Mouse (Mus musculus) bone marrow macrophage, adult 2 months (primary cell): ENCODE measurements around the gene Thnsl1. TPM values are rescaled to one million over a fixed set of nuclear protein-coding genes. Genes with fewer than 3 reads are reported as not detected.
"Not testable (repeated sequence)": the region's sequence is repeated elsewhere in the genome, so short reads cannot be mapped to it uniquely, and the experiment has no call there.

ENCODE experiments used
- H3K27ac ChIP-seq: 2 replicates; pipeline ENCODE4 v1.5.1; 2012; ENCODE audit warnings: low read depth, low read length; ENCODE audit not compliant: insufficient read depth
- H3K4me1 ChIP-seq: 2 replicates; pipeline ENCODE4 v1.6.1; 2012; ENCODE audit warnings: low read length; ENCODE audit not compliant: control insufficient read depth, insufficient read depth
- H3K4me3 ChIP-seq: 2 replicates; pipeline ENCODE4 v1.5.1; 2012; ENCODE audit warnings: mild to moderate bottlenecking, low read length, moderate library complexity; ENCODE audit not compliant: insufficient read depth
- CTCF ChIP-seq: IDR thresholded peaks from 2 replicates; pipeline ENCODE4 v1.5.1; 2012; ENCODE audit warnings: low read depth, mild to moderate bottlenecking, low read length, moderate library complexity
- POLR2A ChIP-seq: IDR thresholded peaks from 2 replicates; pipeline ENCODE4 v1.6.1; 2012; ENCODE audit warnings: mild to moderate bottlenecking, low read depth, low read length, borderline replicate concordance
- polyA plus RNA-seq: library from polyadenylated mRNA; stranded (reverse); fragments of >200 nt; gene quantifications from 2 replicates; pipeline ENCODE4 v1.2.4, GENCODE M21; 2012; ENCODE audit not compliant: missing spikeins, insufficient read depth, insufficient read length

The Thnsl1 gene
- polyA plus RNA-seq, 1 experiment: 5.1 TPM

GRCm38 (mm10) chr2:21234871-21235648, 29.5 kb downstream of the Thnsl1 start:
- H3K4me1 ChIP-seq: peaks cover 6% of the 10 kb centered on the region; the same call in 1 of the 2 replicates
- TF ChIP-seq CTCF: no peak
- TF ChIP-seq POLR2A: no peak
- H3K27ac ChIP-seq: no peak overlapping the region
- no peak overlapping the region for H3K4me3 ChIP-seq

GRCm38 (mm10) chr2:21235844-21236386, 30.4 kb downstream of the Thnsl1 start:
- H3K4me1 ChIP-seq: peaks cover 6% of the 10 kb centered on the region; the same call in 1 of the 2 replicates
- no peak overlapping the region for H3K27ac ChIP-seq
- TF ChIP-seq POLR2A: no peak
- no peak overlapping the region for H3K4me3 ChIP-seq

GRCm38 (mm10) chr2:21236846-21237245, 31.3 kb downstream of the Thnsl1 start:
- Histone ChIP-seq H3K27ac (no peak overlapping the region), H3K4me1 (peaks cover 6% of the 10 kb centered on the region; the same call in 1 of the 2 replicates), H3K4me3 (no peak overlapping the region)
- TF ChIP-seq POLR2A: no peak
- TF ChIP-seq CTCF: no peak

- not testable (repeated sequence) for H3K27ac ChIP-seq, H3K4me3 ChIP-seq
These were observed 38.6 kb downstream of the Thnsl1 start for GRCm38 (mm10) chr2:21244104-21244503.

GRCm38 (mm10) chr2:21244986-21245385, 39.5 kb downstream of the Thnsl1 start:
- H3K4me3 ChIP-seq: no peak overlapping the region
- no peak overlapping the region for H3K27ac ChIP-seq
- no peak for TF ChIP-seq CTCF
- no peak for TF ChIP-seq POLR2A
- H3K4me1 ChIP-seq: no peaks in the 10 kb centered on the region

More at GRCm38 (mm10) chr2:21244104-21244503, 38.6 kb downstream of the Thnsl1 start:
- not testable (repeated sequence) for H3K4me1 ChIP-seq

- H3K4me3 ChIP-seq: no peak overlapping the region
- no peak overlapping the region for H3K27ac ChIP-seq
- TF ChIP-seq POLR2A (no peak), CTCF (no peak)
- no peaks in the 10 kb centered on the region for H3K4me1 ChIP-seq
These were observed 40.1 kb downstream of the Thnsl1 start for GRCm38 (mm10) chr2:21245477-21246102.

- Histone ChIP-seq H3K4me3 (no peak overlapping the region), H3K27ac (no peak overlapping the region), H3K4me1 (no peaks in the 10 kb centered on the region)
- TF ChIP-seq POLR2A: no peak
- no peak for TF ChIP-seq CTCF
These were observed 48.1 kb downstream of the Thnsl1 start for GRCm38 (mm10) chr2:21253644-21254043.

GRCm38 (mm10) chr2:21254308-21254707, 48.8 kb downstream of the Thnsl1 start:
- Histone ChIP-seq H3K4me1 (no peaks in the 10 kb centered on the region), H3K4me3 (no peak overlapping the region), H3K27ac (no peak overlapping the region)
- TF ChIP-seq CTCF (no peak), POLR2A (no peak)

- Histone ChIP-seq H3K4me1 (no peaks in the 10 kb centered on the region), H3K4me3 (no peak overlapping the region), H3K27ac (no peak overlapping the region)
- TF ChIP-seq POLR2A: no peak
- TF ChIP-seq CTCF: no peak
These were observed 52.8 kb downstream of the Thnsl1 start for GRCm38 (mm10) chr2:21258281-21258680.

GRCm38 (mm10) chr2:21259081-21259480, 53.6 kb downstream of the Thnsl1 start:
- TF ChIP-seq CTCF (no peak), POLR2A (no peak)
- Histone ChIP-seq H3K27ac (no peak overlapping the region), H3K4me1 (no peaks in the 10 kb centered on the region), H3K4me3 (no peak overlapping the region)

GRCm38 (mm10) chr2:21260060-21260459, 54.5 kb downstream of the Thnsl1 start:
- Histone ChIP-seq H3K4me1 (no peaks in the 10 kb centered on the region), H3K4me3 (no peak overlapping the region), H3K27ac (no peak overlapping the region)
- TF ChIP-seq POLR2A: no peak
- no peak for TF ChIP-seq CTCF
